Mouse (Mus musculus): ENCODE measurements around the gene Serpina3c. TPM values are rescaled to one million over a fixed set of nuclear protein-coding genes. Genes with fewer than 3 reads are reported as not detected.
"Not testable (repeated sequence)": the region's sequence is repeated elsewhere in the genome, so short reads cannot be mapped to it uniquely, and the experiment has no call there.

Serpina3c gene
- polyA plus RNA-seq, 1 experiment from 2014 or later: not detected

- no peaks in the 10 kb centered on the region for H3K36me3 ChIP-seq
- no peak overlapping the region for H3K9ac ChIP-seq
- no peak for ATAC-seq (ENCODE audit: insufficient number of reproducible peaks, insufficient read depth, low FRiP score, low TSS enrichment)
- 83% methylated on average over 1 of the region's 1 CpGs for WGBS
- H3K27ac ChIP-seq: no peak overlapping the region
- H3K4me3 ChIP-seq: no peak overlapping the region
- H3K9me3 ChIP-seq: no peaks in the 10 kb centered on the region
- no peaks in the 10 kb centered on the region for H3K27me3 ChIP-seq
- H3K4me2 ChIP-seq (replicated peaks): no peak overlapping the region
- no peaks in the 10 kb centered on the region for H3K4me1 ChIP-seq
Measured at GRCm38 (mm10) chr12:104143286-104143685, 10.4 kb downstream of the Serpina3c start.

GRCm38 (mm10) chr12:104142427-104142826 lies 11.2 kb downstream of the Serpina3c start:
- Histone ChIP-seq H3K9me3 (no peaks in the 10 kb centered on the region), H3K27ac (no peak overlapping the region), H3K9ac (no peak overlapping the region), H3K27me3 (no peaks in the 10 kb centered on the region), H3K4me3 (no peak overlapping the region), H3K36me3 (no peaks in the 10 kb centered on the region), H3K4me2 (replicated peaks) (no peak overlapping the region), H3K4me1 (no peaks in the 10 kb centered on the region)
- no peak for ATAC-seq (ENCODE audit: insufficient number of reproducible peaks, insufficient read depth, low FRiP score, low TSS enrichment)
- WGBS: 41% methylated on average over 1 of the region's 1 CpGs

- Histone ChIP-seq H3K4me3 (no peak overlapping the region), H3K27ac (no peak overlapping the region), H3K9ac (no peak overlapping the region), H3K4me1 (no peaks in the 10 kb centered on the region), H3K9me3 (no peaks in the 10 kb centered on the region), H3K4me2 (replicated peaks) (no peak overlapping the region), H3K27me3 (no peaks in the 10 kb centered on the region), H3K36me3 (no peaks in the 10 kb centered on the region)
- ATAC-seq (ENCODE audit: insufficient number of reproducible peaks, insufficient read depth, low FRiP score, low TSS enrichment): no peak
- WGBS: 80% methylated on average over 1 of the region's 1 CpGs
Measured at GRCm38 (mm10) chr12:104141506-104141905, 12.2 kb downstream of the Serpina3c start.

GRCm38 (mm10) chr12:104140543-104141103 lies 13.0 kb downstream of the Serpina3c start:
- no peaks in the 10 kb centered on the region for H3K4me1 ChIP-seq
- no peak overlapping the region for H3K9ac ChIP-seq
- no peak overlapping the region for H3K4me3 ChIP-seq
- no peak overlapping the region for H3K27ac ChIP-seq
- H3K27me3 ChIP-seq: no peaks in the 10 kb centered on the region
- no peak overlapping the region for H3K4me2 ChIP-seq (replicated peaks)
- ATAC-seq (ENCODE audit: insufficient number of reproducible peaks, insufficient read depth, low FRiP score, low TSS enrichment): no peak
- H3K36me3 ChIP-seq: no peaks in the 10 kb centered on the region
- WGBS: 88% methylated on average over 4 of the region's 4 CpGs
- no peaks in the 10 kb centered on the region for H3K9me3 ChIP-seq

GRCm38 (mm10) chr12:104138216-104138615 lies 15.5 kb downstream of the Serpina3c start:
- no peak overlapping the region for H3K27ac ChIP-seq
- 79% methylated on average over 2 of the region's 2 CpGs for WGBS
- H3K4me3 ChIP-seq: no peak overlapping the region
- no peaks in the 10 kb centered on the region for H3K4me1 ChIP-seq
- H3K9ac ChIP-seq: no peak overlapping the region
- no peaks in the 10 kb centered on the region for H3K27me3 ChIP-seq
- H3K9me3 ChIP-seq: no peaks in the 10 kb centered on the region
- no peaks in the 10 kb centered on the region for H3K36me3 ChIP-seq
- ATAC-seq (ENCODE audit: insufficient number of reproducible peaks, insufficient read depth, low FRiP score, low TSS enrichment): no peak
- H3K4me2 ChIP-seq (replicated peaks): no peak overlapping the region

- no peak for ATAC-seq (ENCODE audit: insufficient number of reproducible peaks, insufficient read depth, low FRiP score, low TSS enrichment)
- H3K4me2 ChIP-seq (replicated peaks): no peak overlapping the region
- H3K4me3 ChIP-seq: no peak overlapping the region
- H3K4me1 ChIP-seq: no peaks in the 10 kb centered on the region
- H3K36me3 ChIP-seq: no peaks in the 10 kb centered on the region
- no peaks in the 10 kb centered on the region for H3K27me3 ChIP-seq
- H3K9ac ChIP-seq: no peak overlapping the region
- H3K9me3 ChIP-seq: no peaks in the 10 kb centered on the region
- H3K27ac ChIP-seq: no peak overlapping the region
Measured at GRCm38 (mm10) chr12:104131041-104131440, 22.6 kb downstream of the Serpina3c start.

GRCm38 (mm10) chr12:104127696-104128095 lies 26.0 kb downstream of the Serpina3c start, which contains the start of gene Serpina3b:
Gene Serpina3b, plus strand, starts transcription at chr12:104127996.
- Histone ChIP-seq H3K27me3 (no peaks in the 10 kb centered on the region), H3K36me3 (no peaks in the 10 kb centered on the region), H3K27ac (no peak within 1 kb of the TSS), H3K4me3 (no peak within 1 kb of the TSS), H3K4me1 (no peaks in the 10 kb centered on the region), H3K9ac (no peak within 1 kb of the TSS), H3K9me3 (no peaks in the 10 kb centered on the region), H3K4me2 (replicated peaks) (no peak within 1 kb of the TSS)
- no peak for ATAC-seq (ENCODE audit: insufficient number of reproducible peaks, insufficient read depth, low FRiP score, low TSS enrichment)
- WGBS: 81% methylated on average over 5 of the region's 5 CpGs

GRCm38 (mm10) chr12:104125021-104125560 lies 28.6 kb downstream of the Serpina3c start:
- 80% methylated on average over 5 of the region's 5 CpGs for WGBS

GRCm38 (mm10) chr12:104123996-104124395 lies 29.7 kb downstream of the Serpina3c start:
- 86% methylated on average over 2 of the region's 2 CpGs for WGBS
- Histone ChIP-seq H3K36me3 (no peaks in the 10 kb centered on the region), H3K9me3 (no peaks in the 10 kb centered on the region), H3K4me1 (no peaks in the 10 kb centered on the region), H3K27ac (no peak overlapping the region), H3K4me2 (replicated peaks) (no peak overlapping the region), H3K9ac (no peak overlapping the region), H3K4me3 (no peak overlapping the region), H3K27me3 (no peaks in the 10 kb centered on the region)
- ATAC-seq (ENCODE audit: insufficient number of reproducible peaks, insufficient read depth, low FRiP score, low TSS enrichment): no peak

More at GRCm38 (mm10) chr12:104125021-104125560, 28.6 kb downstream of the Serpina3c start:
- Histone ChIP-seq H3K36me3 (no peaks in the 10 kb centered on the region), H3K4me2 (replicated peaks) (no peak overlapping the region), H3K9me3 (no peaks in the 10 kb centered on the region), H3K27ac (no peak overlapping the region), H3K4me1 (no peaks in the 10 kb centered on the region), H3K4me3 (no peak overlapping the region), H3K27me3 (no peaks in the 10 kb centered on the region), H3K9ac (no peak overlapping the region)
- ATAC-seq (ENCODE audit: insufficient number of reproducible peaks, insufficient read depth, low FRiP score, low TSS enrichment): no peak

- H3K27ac ChIP-seq: no peak overlapping the region
- H3K9ac ChIP-seq: no peak overlapping the region
- H3K36me3 ChIP-seq: no peaks in the 10 kb centered on the region
- 81% methylated on average over 1 of the region's 1 CpGs for WGBS
- ATAC-seq (ENCODE audit: insufficient number of reproducible peaks, insufficient read depth, low FRiP score, low TSS enrichment): no peak
- no peak overlapping the region for H3K4me3 ChIP-seq
- no peaks in the 10 kb centered on the region for H3K9me3 ChIP-seq
- H3K4me2 ChIP-seq (replicated peaks): no peak overlapping the region
- no peaks in the 10 kb centered on the region for H3K4me1 ChIP-seq
- H3K27me3 ChIP-seq: no peaks in the 10 kb centered on the region
Measured at GRCm38 (mm10) chr12:104123097-104123496, 30.6 kb downstream of the Serpina3c start.

GRCm38 (mm10) chr12:104114921-104115579 lies 38.6 kb downstream of the Serpina3c start:
- no peaks in the 10 kb centered on the region for H3K27me3 ChIP-seq
- no peak overlapping the region for H3K4me2 ChIP-seq (replicated peaks)
- no peak overlapping the region for H3K4me3 ChIP-seq
- no peaks in the 10 kb centered on the region for H3K9me3 ChIP-seq
- H3K9ac ChIP-seq: no peak overlapping the region
- WGBS: 59% methylated on average over 3 of the region's 3 CpGs
- H3K27ac ChIP-seq: no peak overlapping the region
- no peaks in the 10 kb centered on the region for H3K36me3 ChIP-seq
- ATAC-seq (ENCODE audit: insufficient number of reproducible peaks, insufficient read depth, low FRiP score, low TSS enrichment): no peak
- H3K4me1 ChIP-seq: no peaks in the 10 kb centered on the region

GRCm38 (mm10) chr12:104112333-104112732 lies 41.3 kb downstream of the Serpina3c start, which contains the start of gene Serpina3a:
Gene Serpina3a, plus strand, starts transcription at chr12:104112724.
- not testable (repeated sequence) for H3K27me3 ChIP-seq; H3K9ac ChIP-seq; H3K4me3 ChIP-seq; H3K4me2 ChIP-seq (replicated peaks); H3K4me1 ChIP-seq; H3K36me3 ChIP-seq; H3K9me3 ChIP-seq; ATAC-seq (ENCODE audit: insufficient number of reproducible peaks, insufficient read depth, low FRiP score, low TSS enrichment); H3K27ac ChIP-seq
- 90% methylated on average over 11 of the region's 11 CpGs for WGBS

Measured in embryonic facial prominence, embryonic 12.5 days (tissue).